ENCODE assay signal across 8 mouse cellular contexts in genomic region chr3:32396794-32397460, GRCm38 (mm10). TPM values are rescaled to one million over a fixed set of nuclear protein-coding genes. Genes with fewer than 3 reads are reported as not detected.
DNase-seq lines count a peak whose midpoint lies in the region; ATAC-seq and TF ChIP-seq lines count a peak whose summit lies in the region.

No protein-coding gene starts in this region.

- H3K9ac ChIP-seq in forebrain, embryonic 16.5 days (replicated peaks; ENCODE audit: low read depth, low read length): peak overlapping the region; percentile 81
- peak overlapping the region; percentile 94 for H3K9ac ChIP-seq in lung, embryonic 14.5 days

- H3K27ac ChIP-seq in forebrain, embryonic 16.5 days (ENCODE audit: low read length): peak overlapping the region; percentile 98
- H3K27ac ChIP-seq in layer of hippocampus, adult 2 months: peak overlapping the region; percentile 97
- peak overlapping the region; percentile 99 for H3K27ac ChIP-seq in lung, embryonic 14.5 days (ENCODE audit: low read depth)
- H3K27ac ChIP-seq in olfactory bulb, adult 2 months (ENCODE audit: insufficient read depth, low read depth, low read length): peak overlapping the region; percentile 32
- peak overlapping the region; percentile 81 for H3K27ac ChIP-seq in thymus, adult 2 months (ENCODE audit: control insufficient read depth, insufficient read depth, low read length)

- H3K4me3 ChIP-seq in G1E (ENCODE audit: low read depth, low read length): peak overlapping the region; percentile 87
- peak overlapping the region; percentile 72 for H3K4me3 ChIP-seq in forebrain, embryonic 16.5 days (replicated peaks; ENCODE audit: low read length)
- peak overlapping the region; percentile 70 for H3K4me3 ChIP-seq in layer of hippocampus, adult 2 months
- H3K4me3 ChIP-seq in lung, embryonic 14.5 days (ENCODE audit: low read depth, low read length): peak overlapping the region; percentile 87
- peak overlapping the region; percentile 67 for H3K4me3 ChIP-seq in olfactory bulb, adult 2 months (ENCODE audit: insufficient read depth, low read depth, low read length)
- peak overlapping the region; percentile 67 for H3K4me3 ChIP-seq in thymus, adult 2 months (ENCODE audit: control insufficient read depth, insufficient read depth, low read length)

- H3K36me3 ChIP-seq in G1E (replicated peaks): peaks cover 18% of the 10 kb centered on the region
- H3K36me3 ChIP-seq in forebrain, embryonic 16.5 days (ENCODE audit: control insufficient read depth, insufficient read depth): no peaks in the 10 kb centered on the region
- H3K36me3 ChIP-seq in lung, embryonic 14.5 days (ENCODE audit: insufficient read depth): no peaks in the 10 kb centered on the region
- H3K36me3 ChIP-seq in thymus, adult 2 months (ENCODE audit: control insufficient read depth, insufficient read depth, low read length): no peaks in the 10 kb centered on the region

- peak; percentile 94 for TF ChIP-seq POLR2A in olfactory bulb, adult 2 months (IDR thresholded peaks at IDR 0.05; ENCODE audit: insufficient read depth, low read depth, low read length)
- peak; percentile 95 for TF ChIP-seq POLR2A in thymus, adult 2 months (IDR thresholded peaks at IDR 0.05; ENCODE audit: control insufficient read depth, extremely low read depth, insufficient read depth, low read length, poor library complexity)

- peak overlapping the region; percentile 61 for H3K4me2 ChIP-seq in forebrain, embryonic 16.5 days (ENCODE audit: low read length)
- H3K4me2 ChIP-seq in lung, embryonic 14.5 days: peak overlapping the region; percentile 78

- peak; percentile 99 for ATAC-seq in G1E (ENCODE audit: extremely low read depth, insufficient number of reproducible peaks, low FRiP score, poor library complexity, severe bottlenecking)
- ATAC-seq in forebrain, embryonic 16.5 days: peak; percentile 99
- ATAC-seq in lung, embryonic 14.5 days (ENCODE audit: insufficient read depth): peak; percentile 98

- DNase-seq in G1E (ENCODE audit: low spot score): peak; percentile 91
- peak; percentile 96 to 98 for DNase-seq in cerebellum, adult 18-20 months
- DNase-seq in heart, postnatal 36 days: peak; percentile 95
- peak; percentile 98 for DNase-seq in layer of hippocampus, adult 2 months (ENCODE audit: low spot score in 2 of 2)
- DNase-seq in lung, embryonic 14.5 days: peak; percentile 99
- peak; percentile 96 for DNase-seq in thymus, adult 2 months

- intact Hi-C loops in heart, postnatal 36 days (cut with DNase I): loop anchor here (2.0 to 5.0 kb wide), 4 partner anchors 28 to 112 kb away; no protein-coding TSS in a partner anchor

- peaks cover 9% of the 10 kb centered on the region; the same call in 1 of the 2 replicates for H3K27me3 ChIP-seq in G1E (ENCODE audit: insufficient read depth, low read length)
- no peaks in the 10 kb centered on the region for H3K27me3 ChIP-seq in forebrain, embryonic 16.5 days (replicated peaks; ENCODE audit: control insufficient read depth, insufficient read depth, low read length)
- H3K27me3 ChIP-seq in lung, embryonic 14.5 days (ENCODE audit: insufficient read depth, low read length): no peaks in the 10 kb centered on the region
- no peaks in the 10 kb centered on the region for H3K27me3 ChIP-seq in thymus, adult 2 months (ENCODE audit: control insufficient read depth, insufficient read depth, low read length)

- H3K9me3 ChIP-seq in G1E (replicated peaks): no peaks in the 10 kb centered on the region
- no peaks in the 10 kb centered on the region for H3K9me3 ChIP-seq in forebrain, embryonic 16.5 days (ENCODE audit: control insufficient read depth, low read length)
- H3K9me3 ChIP-seq in lung, embryonic 14.5 days (ENCODE audit: low read depth, low read length): no peaks in the 10 kb centered on the region

- peaks cover 13% of the 10 kb centered on the region for H3K4me1 ChIP-seq in G1E (ENCODE audit: insufficient read depth, low read depth, low read length)
- peaks cover 25% of the 10 kb centered on the region for H3K4me1 ChIP-seq in forebrain, embryonic 16.5 days (replicated peaks; ENCODE audit: control insufficient read depth, insufficient read depth, low read length)
- peaks cover 13% of the 10 kb centered on the region; the same call in 1 of the 2 replicates for H3K4me1 ChIP-seq in lung, embryonic 14.5 days (ENCODE audit: insufficient read depth)
- peaks cover 8% of the 10 kb centered on the region for H3K4me1 ChIP-seq in olfactory bulb, adult 2 months (ENCODE audit: control insufficient read depth, insufficient read depth, low read length)
- peaks cover 12% of the 10 kb centered on the region for H3K4me1 ChIP-seq in thymus, adult 2 months (replicated peaks; ENCODE audit: control insufficient read depth, insufficient read depth, low read length)

- under 1% methylated on average over 56 of the region's 77 CpGs for WGBS in forebrain, embryonic 16.5 days
- WGBS in lung, embryonic 14.5 days: under 1% methylated on average over 51 of the region's 77 CpGs
- WGBS in olfactory bulb, adult 2 months: 8% methylated on average over 77 of the region's 77 CpGs
- 8% methylated on average over 68 of the region's 77 CpGs for WGBS in thymus, adult 2 months

- TF ChIP-seq CTCF in G1E (IDR thresholded peaks at IDR 0.05; ENCODE audit: low read depth, low read length): no peak
- TF ChIP-seq CTCF in layer of hippocampus, adult 2 months (conservative IDR thresholded peaks at IDR 0.05): peak; percentile 61
- TF ChIP-seq CTCF in lung, embryonic 14.5 days (IDR thresholded peaks at IDR 0.05; ENCODE audit: low read depth): peak; percentile 34; the same call in 1 of the 2 replicates
- TF ChIP-seq CTCF in olfactory bulb, adult 2 months (IDR thresholded peaks at IDR 0.05; ENCODE audit: insufficient read depth, low read depth, low read length): no peak
- 0 out of 2 replicates have a peak, but pooled peaks have one; percentile 41 for TF ChIP-seq CTCF in thymus, adult 2 months (IDR thresholded peaks at IDR 0.05; ENCODE audit: borderline replicate concordance, control insufficient read depth, extremely low read depth, insufficient read depth, low read length, poor library complexity)

RNA-seq across cellular contexts. Expression of gene Pik3ca, which starts 0.5 kb away (rescaled TPM):
- 26.8 and 28.9 TPM in 2 replicates for total RNA-seq in G1E (2014; fragmentation: Nextera tagmentation)
- total RNA-seq in G1E (2017): 32.0 and 32.2 TPM in 2 replicates
- polyA plus RNA-seq in G1E (2012): 1.1 and 2.0 TPM in 2 replicates
- polyA plus RNA-seq in forebrain, embryonic 16.5 days (2015; fragmentation: Nextera tagmentation; extraction: Ambion mirVana): 14.1 and 16.0 TPM in 2 replicates
- 10 to 100 TPM; 48.4 to 52.2 TPM for total RNA-seq in heart, postnatal 36 days (2021)
- total RNA-seq in layer of hippocampus, adult 2 months (2021): 10 to 100 TPM; 47.8 to 51.9 TPM
- polyA plus RNA-seq in lung, embryonic 14.5 days (2014; fragmentation: Nextera tagmentation; extraction: Ambion mirVana): 17.3 and 17.6 TPM in 2 replicates
- polyA plus RNA-seq in olfactory bulb, adult 2 months (2012; ENCODE audit: insufficient read depth, insufficient read length, low replicate concordance, missing spikeins): not detected in 2 replicates
- 9.4 and 10.2 TPM in 2 replicates for polyA plus RNA-seq in thymus, adult 2 months (2012; rRNA removed)

RNA-seq across cellular contexts. Expression of gene Zmat3, which starts 31.1 kb away (rescaled TPM):
- 76.8 and 87.6 TPM in 2 replicates for total RNA-seq in G1E (2014; fragmentation: Nextera tagmentation)
- 4.4 and 5.2 TPM in 2 replicates for total RNA-seq in G1E (2017)
- polyA plus RNA-seq in G1E (2012): 7.8 and 8.1 TPM in 2 replicates
- 5.3 and 6.7 TPM in 2 replicates for polyA plus RNA-seq in forebrain, embryonic 16.5 days (2015; fragmentation: Nextera tagmentation; extraction: Ambion mirVana)
- 1 to 10 TPM; 6.1 to 6.4 TPM for total RNA-seq in heart, postnatal 36 days (2021)
- total RNA-seq in layer of hippocampus, adult 2 months (2021): 10 to 100 TPM; 58.2 to 59.9 TPM
- polyA plus RNA-seq in lung, embryonic 14.5 days (2014; fragmentation: Nextera tagmentation; extraction: Ambion mirVana): 4.9 and 5.2 TPM in 2 replicates
- not detected in 2 replicates for polyA plus RNA-seq in olfactory bulb, adult 2 months (2012; ENCODE audit: insufficient read depth, insufficient read length, low replicate concordance, missing spikeins)
- 9.0 and 10.1 TPM in 2 replicates for polyA plus RNA-seq in thymus, adult 2 months (2012; rRNA removed)

Comparison
In these comparisons a context has a peak if more than half of its experiments do, and no peak if none do; other contexts are left out.
1. Peak in every context shown above with its lines: DNase-seq, ATAC-seq, H3K4me3 ChIP-seq and H3K27ac ChIP-seq.
2. CTCF ChIP-seq: peak in layer of hippocampus, adult 2 months (single experiment), lung, embryonic 14.5 days (single experiment) and thymus, adult 2 months (single experiment); none in G1E (single experiment) and olfactory bulb, adult 2 months (single experiment).
3. H3K27ac ChIP-seq: peak in every context shown above with its lines; median percentile 99 in lung, embryonic 14.5 days; 98 in forebrain, embryonic 16.5 days; 97 in layer of hippocampus, adult 2 months; 81 in thymus, adult 2 months; 32 in olfactory bulb, adult 2 months.